Mouse (Mus musculus): ENCODE measurements around the gene Ncor2. TPM values are rescaled to one million over a fixed set of nuclear protein-coding genes. Genes with fewer than 3 reads are reported as not detected.

Gene Ncor2
- polyA plus RNA-seq, 1 experiment from 2014 or later = 19.9 TPM

- no peak overlapping the region for H3K4me2 ChIP-seq (ENCODE audit: low read length)
- peaks cover 7% of the 10 kb centered on the region for H3K4me1 ChIP-seq (ENCODE audit: control insufficient read depth, insufficient read depth, low read length)
- H3K36me3 ChIP-seq (ENCODE audit: control insufficient read depth, insufficient read depth, low read length) = peaks cover 10% of the 10 kb centered on the region
- no peak overlapping the region for H3K9ac ChIP-seq (ENCODE audit: low read depth, low read length)
- no peaks in the 10 kb centered on the region for H3K9me3 ChIP-seq (replicated peaks; ENCODE audit: control insufficient read depth, low read length, poor library complexity, severe bottlenecking)
- no peak overlapping the region for H3K4me3 ChIP-seq (ENCODE audit: low read depth, low read length)
- ATAC-seq = no peak
- no peaks in the 10 kb centered on the region for H3K27me3 ChIP-seq (ENCODE audit: control insufficient read depth, insufficient read depth, low read depth, low read length)
- no peak overlapping the region for H3K27ac ChIP-seq (ENCODE audit: low read length)
- 47% methylated on average over 3 of the region's 3 CpGs for WGBS
These were observed 55.8 kb downstream of the Ncor2 start for GRCm38 (mm10) chr5:125123206-125123605.

DNA sequence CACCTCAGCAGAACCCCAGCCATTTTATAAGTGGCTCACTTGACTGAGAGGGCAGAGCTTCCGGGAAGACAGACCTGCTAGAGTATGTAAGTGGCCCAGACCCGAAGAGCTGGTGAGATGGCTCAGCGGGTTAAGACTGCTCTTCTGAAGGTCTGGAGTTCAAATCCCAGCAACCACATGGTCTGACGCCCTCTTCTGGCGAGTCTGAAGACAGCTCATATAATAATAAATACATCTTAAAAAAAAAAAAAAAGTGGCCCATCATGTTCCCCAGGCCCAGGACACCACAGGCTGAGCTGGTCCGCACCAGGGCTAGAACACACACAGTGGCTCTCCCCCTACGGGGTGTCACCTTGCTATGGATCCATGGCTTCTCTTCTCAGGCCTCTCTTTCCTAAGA lies 56.5 kb downstream of the Ncor2 start:
- no peak for ATAC-seq
- peaks cover 15% of the 10 kb centered on the region for H3K36me3 ChIP-seq (ENCODE audit: control insufficient read depth, insufficient read depth, low read length)
- H3K4me2 ChIP-seq (ENCODE audit: low read length) = no peak overlapping the region
- peaks cover 6% of the 10 kb centered on the region; the same call in 1 of the 2 replicates for H3K4me1 ChIP-seq (ENCODE audit: control insufficient read depth, insufficient read depth, low read length)
- no peak overlapping the region for H3K9ac ChIP-seq (ENCODE audit: low read depth, low read length)
- H3K9me3 ChIP-seq (replicated peaks; ENCODE audit: control insufficient read depth, low read length, poor library complexity, severe bottlenecking) = no peaks in the 10 kb centered on the region
- WGBS = 84% methylated on average over 7 of the region's 7 CpGs
- no peak overlapping the region for H3K4me3 ChIP-seq (ENCODE audit: low read depth, low read length)
- H3K27ac ChIP-seq (ENCODE audit: low read length) = no peak overlapping the region
- no peaks in the 10 kb centered on the region for H3K27me3 ChIP-seq (ENCODE audit: control insufficient read depth, insufficient read depth, low read depth, low read length)

DNA sequence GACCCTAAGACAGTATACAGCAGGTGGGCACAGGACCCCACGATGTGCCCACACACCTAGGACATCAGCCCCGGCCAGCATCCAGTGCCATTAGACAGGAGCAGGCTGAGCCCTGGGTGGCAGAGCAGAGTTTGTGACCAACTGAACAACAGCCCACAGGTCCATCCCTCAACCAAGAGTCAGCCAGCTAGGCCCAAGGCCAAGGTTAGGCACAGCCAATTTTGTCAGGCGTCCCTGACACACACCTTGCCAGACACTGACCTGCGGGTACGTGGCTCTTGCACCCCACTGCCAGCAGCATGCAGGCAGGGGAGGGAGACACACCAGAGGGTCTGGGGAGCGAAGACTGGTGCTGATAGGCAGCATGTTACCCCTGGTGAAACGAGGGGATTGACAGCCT lies 57.0 kb downstream of the Ncor2 start:
- Histone ChIP-seq H3K9ac (ENCODE audit: low read depth, low read length) (no peak overlapping the region), H3K27ac (ENCODE audit: low read length) (no peak overlapping the region), H3K4me2 (ENCODE audit: low read length) (no peak overlapping the region), H3K4me3 (ENCODE audit: low read depth, low read length) (no peak overlapping the region), H3K36me3 (ENCODE audit: control insufficient read depth, insufficient read depth, low read length) (peaks cover 15% of the 10 kb centered on the region), H3K9me3 (replicated peaks; ENCODE audit: control insufficient read depth, low read length, poor library complexity, severe bottlenecking) (no peaks in the 10 kb centered on the region), H3K4me1 (ENCODE audit: control insufficient read depth, insufficient read depth, low read length) (peaks cover 6% of the 10 kb centered on the region; the same call in 1 of the 2 replicates), H3K27me3 (ENCODE audit: control insufficient read depth, insufficient read depth, low read depth, low read length) (no peaks in the 10 kb centered on the region)
- ATAC-seq = no peak
- WGBS = 87% methylated on average over 7 of the region's 7 CpGs

- H3K27ac ChIP-seq (ENCODE audit: low read length) = peak overlapping the region; percentile 39; the same call in 1 of the 2 replicates
- 74% methylated on average over 17 of the region's 17 CpGs for WGBS
- no peak overlapping the region for H3K4me3 ChIP-seq (ENCODE audit: low read depth, low read length)
- no peak for ATAC-seq
- peaks cover 15% of the 10 kb centered on the region for H3K36me3 ChIP-seq (ENCODE audit: control insufficient read depth, insufficient read depth, low read length)
- no peaks in the 10 kb centered on the region for H3K27me3 ChIP-seq (ENCODE audit: control insufficient read depth, insufficient read depth, low read depth, low read length)
- no peak overlapping the region for H3K9ac ChIP-seq (ENCODE audit: low read depth, low read length)
- H3K9me3 ChIP-seq (replicated peaks; ENCODE audit: control insufficient read depth, low read length, poor library complexity, severe bottlenecking) = no peaks in the 10 kb centered on the region
- H3K4me2 ChIP-seq (ENCODE audit: low read length) = no peak overlapping the region
- peaks cover 6% of the 10 kb centered on the region; the same call in 1 of the 2 replicates for H3K4me1 ChIP-seq (ENCODE audit: control insufficient read depth, insufficient read depth, low read length)
These were observed 58.3 kb downstream of the Ncor2 start for GRCm38 (mm10) chr5:125120517-125121303.

- WGBS = 88% methylated on average over 5 of the region's 5 CpGs
- Histone ChIP-seq H3K27ac (ENCODE audit: low read length) (no peak overlapping the region), H3K4me2 (ENCODE audit: low read length) (no peak overlapping the region), H3K27me3 (ENCODE audit: control insufficient read depth, insufficient read depth, low read depth, low read length) (no peaks in the 10 kb centered on the region), H3K9ac (ENCODE audit: low read depth, low read length) (no peak overlapping the region), H3K4me3 (ENCODE audit: low read depth, low read length) (no peak overlapping the region), H3K4me1 (ENCODE audit: control insufficient read depth, insufficient read depth, low read length) (peaks cover 8% of the 10 kb centered on the region; the same call in 1 of the 2 replicates), H3K36me3 (ENCODE audit: control insufficient read depth, insufficient read depth, low read length) (peaks cover 19% of the 10 kb centered on the region), H3K9me3 (replicated peaks; ENCODE audit: control insufficient read depth, low read length, poor library complexity, severe bottlenecking) (no peaks in the 10 kb centered on the region)
- ATAC-seq = no peak
These were observed 61.8 kb downstream of the Ncor2 start for GRCm38 (mm10) chr5:125117238-125117637.

DNA sequence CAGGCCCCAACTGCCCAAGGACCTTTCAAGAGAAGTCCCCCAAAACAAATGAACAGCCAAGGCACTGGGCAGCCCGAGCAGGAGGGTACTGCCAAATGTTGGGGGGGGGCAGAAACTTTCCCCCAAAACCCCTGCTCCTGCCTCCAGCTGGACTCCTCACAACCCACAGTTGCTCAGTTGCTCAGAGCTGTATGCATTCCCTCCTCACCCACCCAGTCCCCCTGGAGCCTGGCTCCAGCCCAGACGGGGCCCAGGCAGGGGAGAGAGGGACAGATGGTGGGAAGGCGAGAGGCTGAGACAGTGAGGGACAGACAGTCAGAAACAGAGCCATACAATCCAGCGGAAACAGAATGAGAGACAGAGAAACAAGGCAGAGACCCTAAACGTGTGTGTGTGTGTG lies 66.0 kb downstream of the Ncor2 start:
- Histone ChIP-seq H3K4me1 (ENCODE audit: control insufficient read depth, insufficient read depth, low read length) (peaks cover 24% of the 10 kb centered on the region), H3K27me3 (ENCODE audit: control insufficient read depth, insufficient read depth, low read depth, low read length) (no peaks in the 10 kb centered on the region), H3K9ac (ENCODE audit: low read depth, low read length) (no peak overlapping the region), H3K36me3 (ENCODE audit: control insufficient read depth, insufficient read depth, low read length) (peaks cover 14% of the 10 kb centered on the region), H3K4me2 (ENCODE audit: low read length) (no peak overlapping the region), H3K4me3 (ENCODE audit: low read depth, low read length) (no peak overlapping the region), H3K27ac (ENCODE audit: low read length) (peak overlapping the region; percentile 78), H3K9me3 (replicated peaks; ENCODE audit: control insufficient read depth, low read length, poor library complexity, severe bottlenecking) (no peaks in the 10 kb centered on the region)
- ATAC-seq = peak; percentile 76
- WGBS = 43% methylated on average over 5 of the region's 5 CpGs

- WGBS = 77% methylated on average over 1 of the region's 1 CpGs
- peaks cover 24% of the 10 kb centered on the region for H3K4me1 ChIP-seq (ENCODE audit: control insufficient read depth, insufficient read depth, low read length)
- H3K4me2 ChIP-seq (ENCODE audit: low read length) = no peak overlapping the region
- peaks cover 16% of the 10 kb centered on the region for H3K36me3 ChIP-seq (ENCODE audit: control insufficient read depth, insufficient read depth, low read length)
- no peaks in the 10 kb centered on the region for H3K9me3 ChIP-seq (replicated peaks; ENCODE audit: control insufficient read depth, low read length, poor library complexity, severe bottlenecking)
- no peaks in the 10 kb centered on the region for H3K27me3 ChIP-seq (ENCODE audit: control insufficient read depth, insufficient read depth, low read depth, low read length)
- no peak for ATAC-seq
- no peak overlapping the region for H3K9ac ChIP-seq (ENCODE audit: low read depth, low read length)
- H3K4me3 ChIP-seq (ENCODE audit: low read depth, low read length) = no peak overlapping the region
- peak overlapping the region; percentile 78 for H3K27ac ChIP-seq (ENCODE audit: low read length)
These were observed 66.4 kb downstream of the Ncor2 start for GRCm38 (mm10) chr5:125112588-125112987.

GRCm38 (mm10) chr5:125111137-125111536 lies 67.9 kb downstream of the Ncor2 start:
- H3K9ac ChIP-seq (ENCODE audit: low read depth, low read length) = peak overlapping the region; percentile 1; the same call in 1 of the 2 replicates
- no peaks in the 10 kb centered on the region for H3K27me3 ChIP-seq (ENCODE audit: control insufficient read depth, insufficient read depth, low read depth, low read length)
- H3K4me2 ChIP-seq (ENCODE audit: low read length) = no peak overlapping the region
- peaks cover 24% of the 10 kb centered on the region for H3K4me1 ChIP-seq (ENCODE audit: control insufficient read depth, insufficient read depth, low read length)
- no peaks in the 10 kb centered on the region for H3K9me3 ChIP-seq (replicated peaks; ENCODE audit: control insufficient read depth, low read length, poor library complexity, severe bottlenecking)
- 37% methylated on average over 5 of the region's 6 CpGs for WGBS
- H3K36me3 ChIP-seq (ENCODE audit: control insufficient read depth, insufficient read depth, low read length) = peaks cover 20% of the 10 kb centered on the region
- no peak overlapping the region; the same call in 1 of the 2 replicates for H3K27ac ChIP-seq (ENCODE audit: low read length)
- ATAC-seq = no peak
- H3K4me3 ChIP-seq (ENCODE audit: low read depth, low read length) = no peak overlapping the region

DNA sequence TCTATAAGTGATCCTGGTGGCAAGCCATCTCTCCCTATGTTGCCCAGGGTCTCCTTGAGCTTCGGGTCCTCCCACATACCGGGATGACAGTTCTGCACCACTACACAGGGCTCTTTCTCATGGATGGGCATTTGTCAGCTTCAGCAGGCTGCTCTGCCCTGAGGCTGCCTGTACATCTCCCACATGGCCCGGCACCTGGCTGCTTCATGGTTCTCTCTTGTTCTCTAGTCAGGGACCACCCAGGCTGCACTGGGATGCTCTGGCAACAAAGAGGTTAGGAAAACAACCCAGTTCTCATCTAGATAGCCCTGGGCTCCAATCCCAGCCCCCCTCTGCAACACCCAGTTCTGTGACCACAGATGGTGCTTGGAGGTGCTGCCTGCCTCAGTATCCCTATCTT lies 68.3 kb downstream of the Ncor2 start:
- ATAC-seq = no peak
- WGBS = 53% methylated on average over 3 of the region's 3 CpGs
- Histone ChIP-seq H3K4me2 (ENCODE audit: low read length) (no peak overlapping the region), H3K9ac (ENCODE audit: low read depth, low read length) (peak overlapping the region; percentile 1; the same call in 1 of the 2 replicates), H3K4me3 (ENCODE audit: low read depth, low read length) (no peak overlapping the region), H3K27me3 (ENCODE audit: control insufficient read depth, insufficient read depth, low read depth, low read length) (no peaks in the 10 kb centered on the region), H3K4me1 (ENCODE audit: control insufficient read depth, insufficient read depth, low read length) (peaks cover 24% of the 10 kb centered on the region), H3K9me3 (replicated peaks; ENCODE audit: control insufficient read depth, low read length, poor library complexity, severe bottlenecking) (no peaks in the 10 kb centered on the region), H3K27ac (ENCODE audit: low read length) (0 out of 2 replicates have a peak overlapping the region, but pooled peaks have one; percentile 29), H3K36me3 (ENCODE audit: control insufficient read depth, insufficient read depth, low read length) (peaks cover 20% of the 10 kb centered on the region)
